Mouse (Mus musculus) right cerebral cortex, postnatal 10 days (tissue): ENCODE data around the gene Slc8a2.
A peak's percentile ranks its signal among the peaks of the same experiment; 100 is the strongest.

Experiments used
- DNase-seq, 2 experiments: peaks; one replicate each; pipeline ENCODE4 v3.0.0; 2021; ENCODE audit warnings: low spot score in 2 of 2

Gene Slc8a2

GRCm38 (mm10) chr7:16162036-16162435 is 32.4 kb downstream of the Slc8a2 start:
- DNase-seq = peak; percentile 56 to 58

GRCm38 (mm10) chr7:16172141-16172581 is 42.5 kb downstream of the Slc8a2 start:
- DNase-seq = no peak

- DNase-seq = no peak
Observed at GRCm38 (mm10) chr7:16172586-16173140, 43.0 kb downstream of the Slc8a2 start.

GRCm38 (mm10) chr7:16173146-16173545 is 43.5 kb downstream of the Slc8a2 start:
- DNase-seq = no peak

GRCm38 (mm10) chr7:16174597-16175541 is 45.2 kb downstream of the Slc8a2 start, which contains the start of gene Meis3:
Meis3 (plus strand) TSS chr7:16175090.
- DNase-seq = peak; percentile 83 to 87

GRCm38 (mm10) chr7:16175542-16175931 is 45.9 kb downstream of the Slc8a2 start:
- no peak for DNase-seq

GRCm38 (mm10) chr7:16178114-16178513 is 48.5 kb downstream of the Slc8a2 start:
- DNase-seq = no peak

- DNase-seq = no peak
Observed at GRCm38 (mm10) chr7:16183663-16184062, 54.0 kb downstream of the Slc8a2 start.

GRCm38 (mm10) chr7:16187494-16187893 is 57.9 kb downstream of the Slc8a2 start:
- no peak for DNase-seq

GRCm38 (mm10) chr7:16192315-16192714 is 62.7 kb downstream of the Slc8a2 start:
- peak; percentile 75 to 88 for DNase-seq

- DNase-seq = no peak
Observed at GRCm38 (mm10) chr7:16193702-16194101, 64.1 kb downstream of the Slc8a2 start.

GRCm38 (mm10) chr7:16196616-16197015 is 67.0 kb downstream of the Slc8a2 start:
- no peak for DNase-seq

- DNase-seq = no peak
Observed at GRCm38 (mm10) chr7:16197166-16197565, 67.5 kb downstream of the Slc8a2 start.

GRCm38 (mm10) chr7:16198540-16198939 is 68.9 kb downstream of the Slc8a2 start:
- DNase-seq = no peak

- no peak for DNase-seq
Observed at GRCm38 (mm10) chr7:16201136-16201535, 71.5 kb downstream of the Slc8a2 start.

- no peak for DNase-seq
Observed at GRCm38 (mm10) chr7:16202756-16203504, 73.3 kb downstream of the Slc8a2 start.

- DNase-seq = no peak
Observed at GRCm38 (mm10) chr7:16203505-16203903, 73.9 kb downstream of the Slc8a2 start.

GRCm38 (mm10) chr7:16204791-16205190 is 75.2 kb downstream of the Slc8a2 start:
- DNase-seq = no peak

- no peak for DNase-seq
Observed at GRCm38 (mm10) chr7:16207076-16207475, 77.5 kb downstream of the Slc8a2 start.

GRCm38 (mm10) chr7:16207496-16207895 is 77.9 kb downstream of the Slc8a2 start:
- peak in 1 of 2 experiments; percentile 37 for DNase-seq

- peak in 1 of 2 experiments; percentile 16 for DNase-seq
Observed at GRCm38 (mm10) chr7:16208781-16209665, 79.4 kb downstream of the Slc8a2 start.
